ENCODE assay signal across 10 mouse cellular contexts in genomic region chr3:55828481-55829256, GRCm38 (mm10). TPM values are rescaled to one million over a fixed set of nuclear protein-coding genes. Genes with fewer than 3 reads are reported as not detected.
DNase-seq lines count a peak whose midpoint lies in the region; ATAC-seq and TF ChIP-seq lines count a peak whose summit lies in the region.
"Had no signal": no experiment of that assay in that cellular context is flagged by ENCODE, and none has a peak within 500 bp of the region (broad histone marks: within the 10 kb centered on the region; RNA-seq: fewer than 3 reads in every experiment).

No protein-coding gene starts in this region.

- WGBS in midbrain, embryonic 13.5 days: 63% methylated on average over 10 of the region's 10 CpGs
- WGBS in midbrain, embryonic 11.5 days: 71% methylated on average over 10 of the region's 10 CpGs
- 34% methylated on average over 10 of the region's 10 CpGs for WGBS in kidney, embryonic 15.5 days
- 44% methylated on average over 10 of the region's 10 CpGs for WGBS in midbrain, postnatal 0 days

- H3K4me3 ChIP-seq in midbrain, embryonic 13.5 days (replicated peaks): no peak overlapping the region
- no peak overlapping the region for H3K4me3 ChIP-seq in midbrain, embryonic 11.5 days (ENCODE audit: low read depth, low read length)
- no peak overlapping the region for H3K4me3 ChIP-seq in kidney, embryonic 15.5 days (replicated peaks)
- no peak overlapping the region for H3K4me3 ChIP-seq in midbrain, postnatal 0 days (ENCODE audit: low read depth, low read length)
- H3K4me3 ChIP-seq: embryonic facial prominence, embryonic 15.5 days had no signal

- H3K27ac ChIP-seq in midbrain, embryonic 13.5 days: peak overlapping the region; percentile 19; the same call in 1 of the 2 replicates
- H3K27ac ChIP-seq in midbrain, embryonic 11.5 days (ENCODE audit: low read depth, low read length): no peak overlapping the region
- no peak overlapping the region for H3K27ac ChIP-seq in kidney, embryonic 15.5 days
- no peak overlapping the region for H3K27ac ChIP-seq in midbrain, postnatal 0 days (ENCODE audit: low read depth, low read length)
- H3K27ac ChIP-seq: embryonic facial prominence, embryonic 15.5 days had no signal

- DNase-seq in midbrain, embryonic 11.5 days (ENCODE audit: low spot score, missing footprints): no peak
- peak; percentile 47 for DNase-seq in embryo, embryonic 11 days
- no peak for DNase-seq in midbrain, postnatal 0 days (ENCODE audit: low spot score)
- no peak for DNase-seq in right cerebral cortex, adult 2 months (ENCODE audit: low spot score in 2 of 2)
- DNase-seq: left cerebral cortex, postnatal 4 days; right cerebral cortex, postnatal 4 days had no signal

- H3K9me3 ChIP-seq in midbrain, embryonic 13.5 days: no peaks in the 10 kb centered on the region
- H3K9me3 ChIP-seq in midbrain, embryonic 11.5 days (ENCODE audit: control insufficient read depth, low read length): no peaks in the 10 kb centered on the region
- H3K9me3 ChIP-seq in kidney, embryonic 15.5 days (replicated peaks): no peaks in the 10 kb centered on the region
- no peaks in the 10 kb centered on the region for H3K9me3 ChIP-seq in midbrain, postnatal 0 days (ENCODE audit: low read length)
- H3K9me3 ChIP-seq: embryonic facial prominence, embryonic 15.5 days had no signal

- H3K4me2 ChIP-seq in midbrain, embryonic 13.5 days (replicated peaks): no peak overlapping the region
- H3K4me2 ChIP-seq in midbrain, embryonic 11.5 days: no peak overlapping the region
- H3K4me2 ChIP-seq in kidney, embryonic 15.5 days: no peak overlapping the region
- no peak overlapping the region for H3K4me2 ChIP-seq in midbrain, postnatal 0 days (ENCODE audit: low read depth, low read length, poor library complexity, severe bottlenecking)
- H3K4me2 ChIP-seq: embryonic facial prominence, embryonic 15.5 days had no signal

- TF ChIP-seq CTCF in midbrain, postnatal 0 days (IDR thresholded peaks at IDR 0.05): no peak

- H3K27me3 ChIP-seq in midbrain, embryonic 13.5 days: no peaks in the 10 kb centered on the region
- H3K27me3 ChIP-seq in midbrain, embryonic 11.5 days (ENCODE audit: control insufficient read depth, insufficient read depth, low read length): no peaks in the 10 kb centered on the region
- no peaks in the 10 kb centered on the region for H3K27me3 ChIP-seq in kidney, embryonic 15.5 days
- H3K27me3 ChIP-seq in midbrain, postnatal 0 days (ENCODE audit: insufficient read depth, low read length): no peaks in the 10 kb centered on the region
- H3K27me3 ChIP-seq: embryonic facial prominence, embryonic 15.5 days had no signal

- ATAC-seq in midbrain, embryonic 13.5 days: no peak
- no peak for ATAC-seq in midbrain, embryonic 11.5 days (ENCODE audit: low FRiP score)
- ATAC-seq in kidney, embryonic 15.5 days (replicated peaks; ENCODE audit: low FRiP score): peak; percentile 69; the same call in 1 of the 2 replicates
- peak; percentile 38; the same call in 1 of the 2 replicates for ATAC-seq in midbrain, postnatal 0 days (ENCODE audit: low FRiP score)
- ATAC-seq in frontal cortex, adult (ENCODE audit: low TSS enrichment): no peak

- H3K4me1 ChIP-seq in midbrain, embryonic 13.5 days (replicated peaks): peaks cover 26% of the 10 kb centered on the region
- peaks cover 4% of the 10 kb centered on the region; the same call in 1 of the 2 replicates for H3K4me1 ChIP-seq in midbrain, embryonic 11.5 days (ENCODE audit: control insufficient read depth, insufficient read depth, low read length)
- H3K4me1 ChIP-seq in kidney, embryonic 15.5 days: peaks cover 4% of the 10 kb centered on the region; the same call in 1 of the 2 replicates
- H3K4me1 ChIP-seq in midbrain, postnatal 0 days (ENCODE audit: insufficient read depth, low read length): no peaks in the 10 kb centered on the region
- H3K4me1 ChIP-seq: embryonic facial prominence, embryonic 15.5 days had no signal

- H3K36me3 ChIP-seq in midbrain, embryonic 13.5 days: no peaks in the 10 kb centered on the region
- H3K36me3 ChIP-seq in midbrain, embryonic 11.5 days (ENCODE audit: control insufficient read depth, insufficient read depth, low read length): no peaks in the 10 kb centered on the region
- H3K36me3 ChIP-seq in kidney, embryonic 15.5 days: no peaks in the 10 kb centered on the region
- no peaks in the 10 kb centered on the region for H3K36me3 ChIP-seq in midbrain, postnatal 0 days (ENCODE audit: insufficient read depth, low read length)
- H3K36me3 ChIP-seq: embryonic facial prominence, embryonic 15.5 days had no signal

- H3K9ac ChIP-seq in midbrain, embryonic 13.5 days (replicated peaks): no peak overlapping the region
- H3K9ac ChIP-seq in midbrain, embryonic 11.5 days (ENCODE audit: low read length): no peak overlapping the region
- H3K9ac ChIP-seq in kidney, embryonic 15.5 days: no peak overlapping the region
- H3K9ac ChIP-seq in midbrain, postnatal 0 days (replicated peaks; ENCODE audit: low read length, poor library complexity, severe bottlenecking): no peak overlapping the region
- H3K9ac ChIP-seq: embryonic facial prominence, embryonic 15.5 days had no signal

RNA-seq across cellular contexts. Expression of gene Mab21l1, which starts 46.4 kb away (rescaled TPM):
- 157 and 181 TPM in 2 replicates for polyA plus RNA-seq in midbrain, embryonic 13.5 days (2015; fragmentation: Nextera tagmentation; extraction: Ambion mirVana)
- 92.8 and 102 TPM in 2 replicates for polyA plus RNA-seq in midbrain, embryonic 11.5 days (2014; fragmentation: Nextera tagmentation; extraction: Ambion mirVana)
- 0.98 and 1.8 TPM in 2 replicates for polyA plus RNA-seq in kidney, embryonic 15.5 days (2015; fragmentation: Nextera tagmentation; extraction: Ambion mirVana)
- 151 and 152 TPM in 2 replicates for total RNA-seq in midbrain, postnatal 0 days (2014; rRNA removed)
- polyA plus RNA-seq in midbrain, postnatal 0 days (2015; fragmentation: Nextera tagmentation; extraction: Ambion mirVana): 131 and 148 TPM in 2 replicates

Comparison
In these comparisons a context has a peak if more than half of its experiments do, and no peak if none do; other contexts are left out.
1. ATAC-seq: peak in kidney, embryonic 15.5 days (single experiment) and midbrain, postnatal 0 days (single experiment); none in midbrain, embryonic 13.5 days (single experiment), midbrain, embryonic 11.5 days (single experiment) and frontal cortex, adult (single experiment).
2. RNA of gene Mab21l1, which starts 46.4 kb away (polyA plus RNA-seq): 157 to 181 TPM in midbrain, embryonic 13.5 days, 131 to 148 TPM in midbrain, postnatal 0 days and 92.8 to 102 TPM in midbrain, embryonic 11.5 days; 0.98 to 1.8 TPM in kidney, embryonic 15.5 days; every median in the first group is over 10 times any median in the second.